Mouse (Mus musculus): ENCODE measurements around the gene Hoxb7.
A peak's percentile ranks its signal among the peaks of the same experiment; 100 is the strongest.

Gene Hoxb7

DNA sequence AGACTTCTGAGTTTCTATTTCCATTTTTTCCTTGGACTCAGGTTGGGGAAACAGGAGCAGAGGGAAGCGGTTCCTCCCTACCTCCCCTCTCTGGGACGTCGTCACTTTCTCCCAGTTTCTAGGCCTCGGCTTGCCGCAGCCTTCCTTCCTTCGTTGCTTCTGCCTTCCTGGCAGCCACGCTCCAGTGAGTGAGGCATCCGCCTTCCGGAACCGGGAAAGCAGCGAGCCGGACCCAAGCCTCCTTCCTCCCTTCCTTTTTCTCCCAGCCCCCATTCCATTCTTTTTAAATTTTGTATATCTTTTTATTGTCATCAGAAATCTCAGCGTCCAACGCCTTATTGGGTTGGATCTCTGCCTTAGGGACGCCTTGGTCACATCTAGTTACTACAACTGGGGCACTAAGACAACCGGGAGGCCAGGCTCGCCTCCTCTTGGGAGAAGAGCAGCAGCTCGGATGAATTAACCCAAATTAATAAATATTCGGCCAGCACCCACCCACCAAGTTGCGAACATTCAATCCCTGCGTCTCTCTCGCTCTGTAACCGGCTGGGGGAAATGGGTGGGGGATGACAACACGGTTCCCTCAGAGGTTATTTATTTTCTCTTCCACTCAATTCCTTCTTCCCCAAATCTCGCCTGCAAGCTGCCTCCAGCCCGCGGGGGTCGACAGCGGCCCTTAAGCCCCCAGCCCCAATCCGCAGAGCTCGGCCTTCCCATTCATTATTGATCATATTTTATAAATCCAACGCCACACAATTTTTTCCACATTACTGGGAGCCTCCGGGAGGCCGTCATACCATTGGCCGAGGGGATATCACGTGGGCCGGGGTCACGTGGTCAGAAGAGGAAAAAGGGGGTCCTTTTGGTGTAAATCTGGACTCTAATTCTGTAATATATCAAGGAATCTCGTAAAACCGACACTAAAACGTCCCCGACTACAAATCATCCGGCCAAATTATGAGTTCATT lies at the start of gene Hoxb7:
Gene Hoxb7 (plus strand): TSS at position 853 of the 968 bp plus-strand sequence.
- peak; percentile 93 to 95 for DNase-seq

DNA sequence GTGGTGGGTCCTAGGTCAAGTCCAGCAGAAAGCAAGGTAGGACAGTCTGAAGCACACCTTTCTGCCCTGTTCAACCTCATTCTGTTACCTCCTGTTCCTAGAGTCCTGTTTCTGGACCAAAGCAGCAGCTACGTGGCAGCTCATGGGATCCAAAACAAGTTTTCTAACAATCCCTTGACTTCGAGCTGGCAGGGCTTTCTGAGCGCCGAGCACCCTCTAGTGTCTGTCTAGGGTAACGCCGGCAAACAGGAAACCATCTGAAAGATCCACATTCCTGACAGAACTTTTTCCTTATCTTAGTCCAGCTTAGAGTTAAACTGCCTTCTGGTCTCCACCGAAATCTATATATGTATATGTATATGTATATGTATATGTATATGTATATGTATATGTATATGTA lies 46.2 kb upstream of the Hoxb7 start:
- peak; percentile 57 to 68 for DNase-seq

DNA sequence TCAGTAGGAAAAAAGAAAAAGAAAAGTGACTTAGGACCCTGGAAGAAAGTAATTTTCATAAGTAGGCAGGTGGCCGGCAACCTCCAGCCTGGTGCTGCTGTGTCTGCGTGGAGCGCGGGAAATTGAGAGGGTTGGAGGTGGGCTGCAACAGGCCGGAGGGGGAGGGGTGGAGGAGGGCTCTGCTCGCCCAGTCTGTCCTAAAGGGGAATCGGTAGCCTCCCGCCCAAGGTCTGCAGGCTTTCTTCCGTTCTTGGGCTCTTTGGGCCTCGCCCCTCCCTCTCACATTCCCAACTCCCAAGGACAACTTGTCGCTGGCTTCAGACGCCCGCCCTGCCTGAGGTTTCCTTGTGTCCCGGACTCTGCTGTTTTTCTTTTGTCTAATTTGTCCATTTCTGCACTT lies 35.5 kb upstream of the Hoxb7 start:
- DNase-seq, result peak; percentile 74 to 89

DNA sequence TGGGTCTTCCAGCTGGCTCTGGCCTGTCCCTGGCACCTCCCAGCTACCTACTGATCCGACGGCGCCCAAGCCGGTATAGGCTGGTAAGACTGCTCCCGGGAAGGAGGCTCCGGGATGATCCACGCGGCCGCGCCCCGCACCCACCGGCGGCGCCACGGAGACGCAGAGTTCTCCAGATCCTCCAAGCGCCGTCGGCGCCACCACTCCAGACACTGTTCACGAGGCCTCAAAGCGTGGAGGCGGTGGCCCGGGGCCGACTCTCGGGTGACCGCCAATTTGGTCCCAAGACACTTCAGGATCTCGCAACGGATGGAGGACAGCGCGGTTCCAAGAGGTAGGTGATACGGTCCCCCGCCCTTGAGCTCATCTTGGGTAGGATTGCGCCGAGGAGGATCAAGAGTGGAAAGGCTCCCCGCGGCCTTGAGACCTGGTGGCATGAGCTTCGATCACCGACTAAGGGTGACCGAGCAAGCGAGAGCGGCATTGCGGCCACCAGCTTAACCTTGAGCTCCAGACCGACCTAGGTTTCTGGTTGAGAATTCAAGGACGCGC lies 34.9 kb upstream of the Hoxb7 start:
- peak; percentile 64 to 86 for DNase-seq

DNA sequence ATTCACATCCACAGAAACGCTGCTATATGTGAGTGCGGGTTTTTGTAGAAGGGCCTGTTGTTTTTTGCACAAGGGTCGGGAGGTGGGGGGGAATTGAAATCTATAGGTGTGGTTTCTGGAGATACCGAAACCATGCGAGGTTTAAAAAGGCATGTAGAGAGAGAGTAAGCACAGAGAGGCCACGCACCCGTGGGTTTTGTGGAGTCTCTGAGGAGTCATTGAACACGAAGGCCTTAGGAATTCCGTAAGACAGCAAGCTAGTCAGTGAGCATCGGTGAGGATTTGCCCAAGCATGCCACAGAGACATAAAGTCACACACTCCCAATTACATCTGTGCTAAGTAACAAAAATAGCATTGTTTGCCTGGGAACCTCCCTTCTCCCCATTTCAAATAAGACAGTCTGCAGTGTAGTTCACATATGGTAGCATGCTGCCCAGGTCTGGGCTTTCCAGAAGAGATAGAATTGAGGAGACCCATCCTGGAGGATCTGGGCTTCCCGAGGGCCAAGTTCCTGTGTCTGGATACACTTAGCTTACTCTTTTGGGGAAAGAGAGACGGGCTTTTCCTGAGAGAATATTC lies 33.8 kb upstream of the Hoxb7 start:
- peak in 1 of 2 experiments; percentile 37 for DNase-seq

DNA sequence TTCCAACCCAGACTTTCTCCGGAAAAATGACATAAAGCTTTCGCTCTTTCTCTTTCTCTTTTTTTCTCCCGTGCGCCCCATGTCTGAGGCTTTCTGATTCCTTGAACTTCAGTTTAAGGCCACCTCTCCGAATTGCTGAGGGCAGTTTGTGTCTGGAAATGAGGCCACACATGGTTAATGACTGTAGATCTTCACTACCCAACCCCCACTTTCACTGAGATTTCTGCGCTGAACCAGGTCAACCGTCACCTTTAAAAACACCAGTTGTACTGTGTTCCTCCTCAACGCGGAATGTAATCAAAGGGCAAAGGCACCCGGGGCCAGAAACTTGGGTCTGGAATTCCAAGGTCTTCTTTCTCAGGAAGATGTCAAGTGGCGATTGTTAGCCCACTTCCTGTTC lies 32.2 kb upstream of the Hoxb7 start:
- DNase-seq, result peak; percentile 72 to 88

DNA sequence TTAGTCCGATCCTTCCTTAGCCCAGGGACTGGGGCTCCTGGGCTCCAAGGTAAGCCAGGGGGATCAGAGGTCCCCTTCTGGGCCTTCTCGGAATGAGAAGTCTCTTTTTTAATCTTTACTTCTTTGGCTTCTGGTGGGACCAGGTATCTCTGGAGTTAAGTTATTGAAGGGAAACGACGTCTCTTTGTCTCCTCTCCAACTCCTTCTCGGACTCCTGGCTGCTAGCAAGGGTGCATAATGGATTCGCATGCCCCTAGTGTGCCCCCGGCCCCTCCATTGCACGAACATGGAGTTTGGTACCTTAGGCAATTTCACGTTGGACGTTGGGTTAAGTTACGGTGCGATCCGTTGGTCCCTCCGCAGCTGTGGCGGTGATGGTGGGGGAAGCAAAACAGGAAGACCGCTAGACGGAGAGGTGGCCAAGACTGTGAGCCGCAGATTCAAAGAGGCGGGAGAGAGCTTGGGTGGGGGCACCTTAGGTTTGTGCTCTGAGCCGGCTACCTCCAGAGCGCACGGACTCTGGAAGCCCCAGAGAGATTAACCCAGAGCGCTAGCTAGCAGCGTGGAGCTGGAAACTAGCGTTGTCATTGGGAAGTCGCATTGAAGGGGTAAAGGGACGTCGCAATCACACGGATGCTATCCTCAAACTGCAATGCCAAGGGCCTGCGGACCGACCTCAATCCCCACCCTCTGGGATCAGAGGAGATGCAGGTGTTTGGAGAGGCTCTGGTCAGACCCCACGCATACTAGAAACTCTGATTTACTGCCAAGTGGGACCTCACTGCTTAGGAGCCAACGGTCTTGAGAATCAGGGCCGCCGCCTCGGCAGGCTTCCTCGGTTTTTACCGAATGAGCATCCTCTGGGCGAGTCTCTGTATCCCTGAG lies 31.1 kb upstream of the Hoxb7 start:
- peak in 1 of 2 experiments; percentile 56 for DNase-seq

DNA sequence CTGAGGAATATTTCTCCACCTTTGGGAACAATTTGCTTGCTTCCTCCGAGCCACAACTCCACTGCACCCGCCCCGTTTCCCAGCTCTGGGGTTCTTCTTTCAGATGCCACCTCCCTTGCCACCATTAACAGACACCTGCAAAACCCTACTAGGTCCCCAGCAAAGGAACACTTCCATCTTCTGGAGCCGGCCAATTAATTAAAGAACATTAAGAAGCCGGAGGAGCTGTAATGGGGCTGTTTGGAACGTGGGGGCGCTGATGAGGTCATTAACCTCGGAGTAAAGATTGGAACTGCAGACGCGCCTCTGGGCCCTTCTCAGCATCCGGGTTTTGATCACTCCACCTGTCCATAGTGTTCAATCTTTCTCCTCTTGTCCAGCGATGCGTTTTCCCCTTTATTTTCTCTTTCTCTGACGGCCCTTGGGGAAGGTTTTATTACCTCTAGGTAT lies 30.4 kb upstream of the Hoxb7 start:
- peak; percentile 44 to 54 for DNase-seq

DNA sequence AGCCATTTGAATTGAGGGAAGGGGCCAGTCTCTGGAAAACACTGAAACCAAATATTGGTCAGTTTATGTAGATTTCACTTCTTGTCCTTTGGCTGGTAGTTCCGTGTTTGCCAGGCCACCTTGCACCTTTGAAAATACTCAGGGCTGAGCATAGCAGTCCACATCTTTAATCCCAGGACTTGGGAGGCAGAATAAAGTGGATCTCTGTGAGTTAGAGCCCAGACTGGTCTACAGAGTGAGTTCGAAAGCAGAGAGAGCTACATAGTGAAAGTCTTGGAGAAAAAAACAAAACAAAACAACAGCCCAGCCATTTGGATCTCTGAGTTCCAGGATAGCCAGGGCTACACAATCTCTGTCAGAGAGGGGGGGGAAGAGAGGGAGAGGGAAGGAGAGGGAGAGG lies 29.3 kb upstream of the Hoxb7 start:
- no peak for DNase-seq

DNA sequence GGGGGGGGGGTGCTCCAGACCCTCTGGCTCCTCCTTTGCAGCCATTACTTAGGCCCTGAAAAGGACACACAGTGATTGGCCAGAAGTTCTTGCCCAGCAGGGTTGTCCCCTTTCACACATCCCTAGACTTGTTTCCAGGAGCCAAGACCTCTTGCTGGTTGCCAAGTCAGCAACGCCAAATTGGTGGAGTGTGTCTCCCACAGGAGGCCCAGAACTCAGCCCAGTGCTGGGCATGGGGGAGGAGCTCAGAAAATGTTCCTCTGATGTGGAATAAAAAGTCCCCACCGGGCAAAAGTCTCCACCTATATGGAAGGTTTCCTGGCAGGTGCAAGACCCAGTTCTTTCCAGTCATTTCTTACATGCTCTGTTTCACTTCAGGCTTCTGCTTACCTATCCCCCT lies 27.4 kb upstream of the Hoxb7 start:
- DNase-seq, result peak; percentile 74 to 93

DNA sequence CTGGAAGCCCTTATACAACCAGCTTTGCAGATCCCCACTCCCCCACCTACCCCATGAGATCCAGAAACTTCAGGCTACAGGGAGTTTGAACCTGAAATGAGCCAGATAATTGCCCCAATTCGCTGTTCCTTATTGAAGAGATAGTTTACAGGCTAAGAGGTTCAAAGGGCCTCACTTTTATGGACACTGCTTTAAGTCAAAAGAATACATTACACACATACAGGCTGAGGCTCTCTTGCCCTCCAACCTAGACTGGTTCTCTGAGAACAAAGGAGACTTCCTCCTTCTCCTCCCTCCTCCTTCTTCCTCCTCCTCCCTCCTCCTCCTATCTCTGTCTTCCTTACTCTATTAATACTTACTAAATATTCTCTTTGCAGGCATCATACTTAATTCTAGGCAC lies 26.9 kb upstream of the Hoxb7 start:
- DNase-seq, result no peak

DNA sequence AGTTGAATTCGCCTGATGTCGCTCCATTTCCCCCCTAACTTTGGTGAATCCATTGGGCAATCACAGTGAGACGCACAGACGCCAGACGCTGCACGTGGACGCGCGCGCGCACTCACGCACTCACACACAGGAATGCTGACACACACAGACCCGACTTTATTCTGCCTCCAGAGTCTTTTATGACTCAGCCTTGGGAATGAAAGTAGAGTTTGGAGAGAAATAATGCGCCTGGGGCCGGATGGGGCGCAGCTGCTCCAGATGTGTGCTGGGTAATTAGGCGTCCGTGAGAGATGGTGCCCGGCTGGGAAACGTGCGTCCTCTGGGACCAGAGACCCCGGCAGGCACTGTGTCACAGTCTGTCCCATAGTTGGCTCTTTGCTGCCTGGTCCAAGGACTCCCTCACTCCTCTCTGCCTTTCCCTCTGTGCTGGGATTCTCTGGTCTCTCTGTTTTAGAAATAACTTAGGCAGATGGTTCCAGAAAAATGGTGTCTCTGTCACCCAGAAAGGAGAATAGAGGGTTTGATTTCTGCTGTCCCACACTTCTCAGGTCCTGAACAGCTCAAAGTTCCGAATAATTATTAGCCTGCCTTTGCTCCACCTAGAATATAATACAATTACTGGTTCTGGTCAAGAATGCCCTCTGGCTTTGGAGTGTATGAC lies 26.0 kb upstream of the Hoxb7 start:
- DNase-seq, result peak; percentile 59 to 71

DNA sequence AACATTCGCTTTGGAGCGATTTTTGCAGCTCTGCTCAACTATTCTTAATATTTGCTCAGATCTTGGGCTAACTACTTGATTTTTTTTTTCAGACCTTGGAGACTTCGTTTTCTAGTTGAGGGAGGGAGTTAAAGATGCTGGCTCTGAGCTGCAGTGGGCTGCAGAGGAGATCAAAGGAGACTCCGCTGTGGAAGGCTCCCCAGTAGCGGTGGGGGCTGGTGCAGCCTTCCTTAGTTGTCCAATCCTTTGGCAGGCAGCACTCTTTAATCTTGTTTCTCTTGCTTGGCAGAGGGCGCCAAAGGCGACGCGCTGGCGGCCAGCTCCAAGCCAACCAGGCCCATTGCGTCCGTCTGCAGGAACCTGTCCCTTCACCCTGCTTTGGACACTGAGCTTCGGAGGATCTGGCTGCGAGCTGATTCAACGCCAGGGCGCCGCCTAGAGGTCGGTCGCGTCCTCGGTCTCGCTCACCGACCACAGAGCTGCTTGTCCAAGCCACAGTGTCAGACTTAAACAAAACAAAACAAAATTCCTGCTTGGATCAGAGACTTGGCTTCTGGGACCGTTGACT lies 25.0 kb upstream of the Hoxb7 start:
- peak; percentile 95 for DNase-seq

DNA sequence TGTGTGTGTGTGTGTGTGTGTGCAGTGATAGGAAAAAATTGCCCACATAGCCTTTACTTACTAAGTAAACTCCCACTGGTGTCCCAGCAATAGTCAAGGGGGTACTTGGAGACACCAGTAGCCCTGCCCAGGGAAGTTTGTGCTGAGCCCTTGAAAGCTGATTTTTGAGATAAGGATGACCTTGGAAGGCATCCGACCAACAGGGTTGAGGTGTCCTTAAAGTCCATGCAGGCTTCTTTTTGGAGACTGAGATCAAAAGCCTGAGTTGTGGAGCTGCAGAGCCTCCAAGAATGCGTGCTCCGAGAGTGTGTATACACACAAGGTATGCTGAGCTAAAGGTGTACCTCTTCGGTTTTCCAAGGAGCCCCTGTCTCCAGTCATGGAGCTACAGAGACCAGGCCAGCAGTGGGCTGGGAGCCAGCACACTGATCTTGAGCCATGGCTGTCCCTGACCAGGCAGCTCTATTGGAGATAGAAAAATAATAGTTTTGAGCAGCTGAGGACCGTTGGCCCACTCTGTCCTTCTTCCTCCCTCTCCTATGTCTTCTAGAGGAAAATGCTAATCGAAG lies 24.1 kb upstream of the Hoxb7 start:
- DNase-seq, result peak in 1 of 2 experiments; percentile 47

DNA sequence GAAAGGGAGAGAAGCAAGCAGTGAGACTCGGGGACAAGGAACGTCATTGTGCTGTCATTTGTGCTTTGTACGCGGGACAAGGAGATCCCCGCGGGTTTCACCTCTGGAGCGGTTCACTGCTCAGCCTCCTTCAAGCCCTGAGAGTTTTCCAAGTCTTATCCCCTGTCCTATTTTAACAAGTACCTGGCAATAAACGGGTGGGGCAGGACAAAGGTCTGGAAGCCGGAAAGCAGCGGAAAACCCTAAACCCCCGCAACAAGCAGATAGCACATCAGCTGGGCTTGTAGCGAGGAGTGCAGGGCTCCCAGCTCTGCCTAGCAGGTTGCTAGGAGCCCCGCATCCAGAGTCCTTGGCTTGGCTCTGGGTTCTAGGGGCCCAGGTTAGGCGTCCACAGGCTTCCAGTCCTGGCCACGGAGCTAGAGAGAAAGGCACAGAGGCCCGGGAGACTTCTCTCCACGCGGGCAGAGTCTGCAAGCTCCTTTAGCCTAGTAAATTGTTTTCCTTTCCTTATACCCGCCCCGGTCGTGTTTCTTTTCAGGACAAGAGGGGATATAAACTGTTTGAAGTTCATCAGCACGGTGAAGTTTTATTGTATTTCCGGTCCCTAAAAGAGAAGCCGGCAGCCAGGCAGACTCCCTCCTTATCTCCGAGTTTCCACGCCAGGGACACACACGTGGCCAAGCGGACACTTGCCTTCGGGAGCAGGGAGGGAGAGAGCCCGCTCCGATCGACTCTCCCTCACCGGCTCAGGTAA lies 22.6 kb upstream of the Hoxb7 start:
- peak in 1 of 2 experiments; percentile 35 for DNase-seq

DNA sequence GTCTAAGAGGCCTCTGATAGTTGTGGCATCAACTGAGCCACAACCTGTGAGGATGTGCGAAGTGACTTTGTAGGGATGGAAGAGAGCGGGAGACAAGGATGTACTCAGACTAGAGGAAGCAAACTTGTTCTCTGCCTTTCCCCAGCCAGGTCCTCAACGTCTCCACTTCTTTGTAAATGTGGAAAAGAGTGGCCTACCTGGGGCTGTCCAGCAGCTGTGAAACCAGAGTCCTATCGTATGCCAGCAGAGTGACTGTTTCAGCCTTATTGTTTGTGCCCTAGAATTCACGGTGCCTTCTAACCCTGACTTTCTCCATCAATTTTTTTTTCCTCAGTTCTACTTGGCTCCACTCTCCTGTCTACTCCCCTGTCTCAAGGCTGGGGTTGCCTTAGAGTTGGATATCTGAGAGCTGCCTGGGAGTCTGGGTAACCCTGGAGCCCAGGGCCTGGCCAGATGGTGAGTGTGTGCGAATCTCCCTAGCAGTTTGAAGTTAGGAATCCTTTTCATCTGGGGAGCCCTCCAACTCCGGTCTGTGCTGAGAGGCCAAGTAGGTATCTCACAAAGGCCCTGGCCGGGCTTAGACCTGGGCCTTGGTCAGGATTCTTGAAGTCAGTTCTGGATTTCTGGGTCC lies 21.9 kb upstream of the Hoxb7 start:
- DNase-seq, result peak in 1 of 2 experiments; percentile 30

DNA sequence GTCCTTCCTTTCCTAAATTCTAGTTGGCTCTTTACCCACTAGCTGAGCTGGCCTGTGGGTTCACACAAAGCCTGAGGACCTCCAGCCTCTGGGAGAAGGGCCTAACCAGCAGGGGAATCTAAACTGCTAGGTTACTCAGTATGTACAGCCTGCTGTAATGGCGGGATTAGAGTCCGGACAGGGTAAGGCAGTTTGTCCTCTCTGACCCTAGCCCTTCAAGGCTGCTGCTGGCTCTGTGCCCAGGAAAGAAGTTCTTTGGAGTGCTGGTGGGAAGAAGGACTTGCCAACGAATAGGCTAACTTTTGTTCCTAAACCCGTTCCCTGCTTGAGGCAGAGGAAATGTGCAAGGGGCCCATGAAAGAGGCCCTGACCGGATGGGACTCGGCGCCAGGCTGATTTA lies 20.5 kb upstream of the Hoxb7 start:
- DNase-seq, result peak; percentile 91 to 94

DNA sequence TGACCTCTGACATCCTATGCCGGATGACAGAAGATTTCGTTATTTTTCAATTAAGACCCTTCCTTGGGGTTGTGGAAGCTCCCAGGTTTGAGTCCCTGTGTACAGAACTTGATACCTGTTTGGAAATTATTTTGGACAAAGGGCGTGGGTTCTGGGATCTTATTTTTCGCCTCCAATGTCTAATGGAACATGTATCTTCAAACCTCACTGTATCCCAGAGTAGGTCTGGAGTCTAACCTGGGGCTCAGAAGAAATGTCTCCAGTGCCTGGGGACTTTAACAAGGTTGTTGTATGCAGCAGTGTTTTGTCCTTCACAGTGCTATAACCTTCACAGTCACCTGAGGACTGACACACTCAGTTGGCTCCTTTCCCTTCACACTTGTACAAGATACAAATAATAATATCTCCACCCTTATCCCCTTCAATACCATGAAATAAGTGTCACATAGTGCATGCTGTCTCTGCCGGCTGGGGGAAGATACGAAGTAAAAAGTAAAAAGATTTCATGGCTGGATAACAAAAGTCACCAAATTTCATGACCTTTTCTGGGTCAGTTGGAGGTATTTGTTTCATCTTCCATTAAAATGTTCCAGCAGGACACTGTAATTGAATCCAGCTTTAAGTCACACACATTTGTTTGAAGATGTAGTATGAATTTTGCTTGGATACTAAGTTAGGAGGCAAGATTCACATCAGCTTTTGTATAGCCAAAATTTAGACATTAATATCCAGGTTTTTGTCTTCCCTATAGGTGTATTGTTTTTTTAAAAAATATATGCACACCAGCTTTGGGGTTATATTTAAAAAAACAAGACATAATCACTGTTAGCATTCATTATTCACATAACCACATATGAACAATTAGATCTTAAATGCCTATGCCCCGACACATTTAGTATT lies 19.2 kb upstream of the Hoxb7 start:
- peak in 1 of 2 experiments; percentile 11 for DNase-seq
